Mouse (Mus musculus) embryo, embryonic 10 days (tissue): ENCODE data around the gene Ppt1.

Experiments used
- DNase-seq: peaks from one replicate; pipeline ENCODE4 v3.0.0-alpha.2; 2015; ENCODE audit warnings: low spot score

Ppt1 gene

GRCm38 (mm10) chr4:122870741-122871140 is 34.7 kb downstream of the Ppt1 start:
- no peak for DNase-seq

GRCm38 (mm10) chr4:122871269-122871668 is 35.2 kb downstream of the Ppt1 start:
- no peak for DNase-seq

GRCm38 (mm10) chr4:122871989-122872388 is 35.9 kb downstream of the Ppt1 start:
- DNase-seq: no peak

- no peak for DNase-seq
These were observed 37.0 kb downstream of the Ppt1 start for GRCm38 (mm10) chr4:122873003-122873402.

GRCm38 (mm10) chr4:122873512-122873911 is 37.5 kb downstream of the Ppt1 start:
- no peak for DNase-seq

GRCm38 (mm10) chr4:122878333-122879070 is 42.5 kb downstream of the Ppt1 start:
- no peak for DNase-seq

- no peak for DNase-seq
These were observed 46.5 kb downstream of the Ppt1 start for GRCm38 (mm10) chr4:122882544-122882943.

GRCm38 (mm10) chr4:122883294-122883693 is 47.3 kb downstream of the Ppt1 start:
- no peak for DNase-seq

GRCm38 (mm10) chr4:122884051-122884450 is 48.0 kb downstream of the Ppt1 start:
- no peak for DNase-seq

- no peak for DNase-seq
These were observed 48.7 kb downstream of the Ppt1 start for GRCm38 (mm10) chr4:122884481-122885340.

GRCm38 (mm10) chr4:122885768-122886578 is 49.9 kb downstream of the Ppt1 start, which contains the start of gene Cap1:
Gene Cap1 (minus strand): TSS chr4:122886056.
- DNase-seq: peak; percentile 96

GRCm38 (mm10) chr4:122886579-122887254 is 50.7 kb downstream of the Ppt1 start:
- DNase-seq: no peak

GRCm38 (mm10) chr4:122887336-122887735 is 51.3 kb downstream of the Ppt1 start:
- no peak for DNase-seq

GRCm38 (mm10) chr4:122890881-122891481 is 54.9 kb downstream of the Ppt1 start:
- peak; percentile 41 for DNase-seq

GRCm38 (mm10) chr4:122891597-122891996 is 55.6 kb downstream of the Ppt1 start:
- DNase-seq: no peak

GRCm38 (mm10) chr4:122892157-122892556 is 56.1 kb downstream of the Ppt1 start:
- no peak for DNase-seq

GRCm38 (mm10) chr4:122897750-122898149 is 61.7 kb downstream of the Ppt1 start:
- no peak for DNase-seq

GRCm38 (mm10) chr4:122898313-122898712 is 62.3 kb downstream of the Ppt1 start:
- DNase-seq: peak; percentile 87

GRCm38 (mm10) chr4:122902156-122902555 is 66.1 kb downstream of the Ppt1 start:
- DNase-seq: peak; percentile 40

GRCm38 (mm10) chr4:122903709-122904108 is 67.7 kb downstream of the Ppt1 start:
- DNase-seq: no peak

GRCm38 (mm10) chr4:122905359-122905758 is 69.3 kb downstream of the Ppt1 start:
- no peak for DNase-seq
